Mouse (Mus musculus) heart, postnatal 0 days (tissue): ENCODE measurements around the gene Traf3. TPM values are rescaled to one million over a fixed set of nuclear protein-coding genes. Genes with fewer than 3 reads are reported as not detected.

Source experiments
- ATAC-seq: fragments of 200-750 bp; cut with Nextera tagmentation; 2 replicates; pipeline ENCODE4 v1.8.0; 2017; ENCODE audit warnings: low read depth, moderate number of reproducible peaks, moderate library complexity; ENCODE audit not compliant: insufficient read depth
- DNase-seq: peaks from one replicate; pipeline ENCODE4 v3.0.0-alpha.2; 2016; ENCODE audit warnings: low spot score
- H3K27ac ChIP-seq: fragments of 300-500 bp; sonication (generic); 2 replicates; pipeline ENCODE4 v1.5.1; 2014; ENCODE audit warnings: low read depth, mild to moderate bottlenecking
- H3K27me3 ChIP-seq: fragments of 300-500 bp; sonication (generic); 2 replicates; pipeline ENCODE4 v1.6.1; 2014; ENCODE audit warnings: low read length, mixed read lengths; ENCODE audit not compliant: control insufficient read depth, insufficient read depth
- H3K36me3 ChIP-seq: fragments of 300-500 bp; sonication (generic); replicated peaks from 2 replicates; pipeline ENCODE4 v1.6.1; 2014; ENCODE audit warnings: low read length, mixed read lengths; ENCODE audit not compliant: control insufficient read depth, insufficient read depth
- H3K4me1 ChIP-seq: fragments of 300-500 bp; sonication (generic); 2 replicates; pipeline ENCODE4 v1.6.1; 2014; ENCODE audit warnings: antibody characterized with exemption; ENCODE audit not compliant: control insufficient read depth, insufficient read depth
- H3K4me2 ChIP-seq: fragments of 300-500 bp; sonication (generic); 2 replicates; pipeline ENCODE4 v1.6.1; 2014; ENCODE audit warnings: low read depth, mild to moderate bottlenecking, low read length, moderate library complexity
- H3K4me3 ChIP-seq: fragments of 300-500 bp; sonication (generic); 2 replicates; pipeline ENCODE4 v1.5.1; 2014; ENCODE audit warnings: low read depth, low read length
- H3K9ac ChIP-seq: fragments of 300-500 bp; sonication (generic); replicated peaks from 2 replicates; pipeline ENCODE4 v1.6.1; 2014; ENCODE audit warnings: low read depth, low read length, mixed read lengths
- H3K9me3 ChIP-seq: fragments of 300-500 bp; sonication (generic); replicated peaks from 2 replicates; pipeline ENCODE4 v1.6.1; 2016; ENCODE audit warnings: low read length; ENCODE audit not compliant: control insufficient read depth
- CTCF ChIP-seq: IDR thresholded peaks from 2 replicates; pipeline ENCODE4 v1.5.1; 2016; ENCODE audit warnings: antibody characterized with exemption, control low read depth, low read depth
- EP300 ChIP-seq: IDR thresholded peaks from 2 replicates; pipeline ENCODE4 v1.6.1; 2016; ENCODE audit warnings: antibody characterized with exemption, low read depth
- WGBS: fragments of 180-500 bp; shearing (Covaris S2); extraction: QIAGEN DNeasy Blood & Tissue Kit; methylation state at CpG from one replicate; pipeline ENCODE4 v1.1.7; 2014; 5-methylcytosine and 5-hydroxymethylcytosine counted together
- polyA plus RNA-seq: library from polyadenylated mRNA; unstranded; fragments of >200 nt; fragmentation: Nextera tagmentation; extraction: Ambion mirVana; gene quantifications from 2 replicates; pipeline ENCODE4 v1.2.1, GENCODE M21; 2015
- total RNA-seq: library from RNA; depleted of rRNA; stranded (reverse); fragments of >200 nt; gene quantifications from 2 replicates; pipeline ENCODE4 v1.2.3, GENCODE M21; 2014; ENCODE audit warnings: low replicate concordance

The Traf3 gene
- total and polyA plus RNA-seq, 2 experiments from 2014 or later, result 3.2 to 7.2 TPM

GRCm38 (mm10) chr12:111143005-111143508 is 23.1 kb upstream of the Traf3 start:
- ATAC-seq, result peak; percentile 24; the same call in 1 of the 2 replicates
- no peak overlapping the region for H3K9ac ChIP-seq

DNA sequence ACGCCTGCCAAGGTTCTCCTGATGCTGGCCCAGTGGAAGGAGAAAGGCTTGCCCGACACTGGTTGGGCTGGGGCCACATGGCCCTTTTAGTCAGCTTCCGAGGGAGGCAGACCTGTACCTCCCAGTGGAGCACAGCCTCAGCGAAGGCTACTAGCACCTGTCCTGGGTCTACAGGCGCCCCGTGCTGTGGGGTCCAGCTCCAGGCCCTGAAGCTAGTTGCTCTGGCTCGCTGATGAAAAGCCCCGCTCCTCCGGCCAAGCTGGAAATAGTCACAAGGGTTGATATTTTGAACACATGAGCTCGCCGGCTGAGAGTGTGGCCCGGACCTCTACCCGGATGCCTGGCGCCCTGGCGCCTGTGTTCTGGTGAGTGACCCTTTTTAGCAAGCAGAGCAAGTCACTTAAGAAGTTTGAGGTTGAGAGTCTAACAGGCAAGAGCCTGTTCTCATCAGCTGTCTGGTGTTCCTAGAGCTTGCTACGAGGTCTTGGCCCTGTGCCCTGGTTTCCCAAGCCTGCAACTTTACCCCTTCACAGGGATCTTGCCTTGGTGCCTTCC is 22.6 kb upstream of the Traf3 start:
- ATAC-seq (peak; percentile 49), DNase-seq (peak; percentile 31)
- TF ChIP-seq EP300 (no peak), CTCF (no peak)
- H3K4me3 ChIP-seq, result no peak overlapping the region
- H3K9me3 ChIP-seq, result no peaks in the 10 kb centered on the region
- H3K27ac ChIP-seq, result peak overlapping the region; percentile 13
- H3K9ac ChIP-seq, result no peak overlapping the region
- peaks cover 19% of the 10 kb centered on the region for H3K4me1 ChIP-seq
- H3K36me3 ChIP-seq, result no peaks in the 10 kb centered on the region
- peak overlapping the region; percentile 32 for H3K4me2 ChIP-seq
- H3K27me3 ChIP-seq, result no peaks in the 10 kb centered on the region
- 20% methylated on average over 16 of the region's 16 CpGs for WGBS

More at GRCm38 (mm10) chr12:111143005-111143508, 23.1 kb upstream of the Traf3 start:
- H3K4me2 ChIP-seq, result peak overlapping the region; percentile 32
- no peak overlapping the region for H3K4me3 ChIP-seq
- 18% methylated on average over 12 of the region's 12 CpGs for WGBS
- H3K4me1 ChIP-seq, result peaks cover 19% of the 10 kb centered on the region
- TF ChIP-seq CTCF (peak; percentile 11; the same call in 1 of the 2 replicates), EP300 (no peak)
- no peaks in the 10 kb centered on the region for H3K9me3 ChIP-seq
- no peaks in the 10 kb centered on the region for H3K36me3 ChIP-seq
- no peaks in the 10 kb centered on the region for H3K27me3 ChIP-seq
- no peak overlapping the region for H3K27ac ChIP-seq
- peak; percentile 15 for DNase-seq

GRCm38 (mm10) chr12:111144598-111144997 is 21.6 kb upstream of the Traf3 start:
- peaks cover 19% of the 10 kb centered on the region for H3K4me1 ChIP-seq
- 84% methylated on average over 2 of the region's 2 CpGs for WGBS
- H3K27ac ChIP-seq, result no peak overlapping the region
- no peak overlapping the region for H3K4me2 ChIP-seq
- ATAC-seq (no peak), DNase-seq (no peak)
- no peak overlapping the region for H3K9ac ChIP-seq
- H3K27me3 ChIP-seq, result no peaks in the 10 kb centered on the region
- TF ChIP-seq EP300, result no peak
- TF ChIP-seq CTCF, result no peak
- no peak overlapping the region for H3K4me3 ChIP-seq
- no peaks in the 10 kb centered on the region for H3K36me3 ChIP-seq
- no peaks in the 10 kb centered on the region for H3K9me3 ChIP-seq

DNA sequence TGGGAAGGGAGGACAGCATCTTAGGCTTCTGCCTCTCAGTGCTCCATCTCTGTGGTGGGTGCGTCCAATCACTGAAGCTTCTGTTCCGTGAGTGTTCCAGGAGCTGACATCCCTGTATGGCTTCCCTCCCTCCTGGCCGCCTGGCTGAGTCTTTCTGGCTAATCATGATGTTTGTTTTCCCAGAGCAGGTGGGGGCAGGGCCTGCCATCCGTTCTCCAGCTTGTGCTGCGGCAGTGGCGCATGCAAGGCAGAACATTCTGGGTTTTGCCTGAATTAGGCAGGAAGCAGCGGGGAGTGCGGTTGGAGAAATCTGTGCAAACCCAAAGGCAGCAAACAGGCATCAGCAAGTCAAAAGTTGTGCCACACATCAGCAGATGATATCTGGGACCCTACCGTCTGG is 20.9 kb upstream of the Traf3 start:
- no peaks in the 10 kb centered on the region for H3K9me3 ChIP-seq
- H3K36me3 ChIP-seq, result no peaks in the 10 kb centered on the region
- no peak overlapping the region for H3K4me3 ChIP-seq
- TF ChIP-seq EP300, result no peak
- no peak for TF ChIP-seq CTCF
- no peak overlapping the region for H3K9ac ChIP-seq
- peaks cover 19% of the 10 kb centered on the region for H3K4me1 ChIP-seq
- no peak overlapping the region for H3K4me2 ChIP-seq
- no peaks in the 10 kb centered on the region for H3K27me3 ChIP-seq
- ATAC-seq, result no peak
- 60% methylated on average over 9 of the region's 9 CpGs for WGBS
- no peak overlapping the region for H3K27ac ChIP-seq
- DNase-seq, result no peak

DNA sequence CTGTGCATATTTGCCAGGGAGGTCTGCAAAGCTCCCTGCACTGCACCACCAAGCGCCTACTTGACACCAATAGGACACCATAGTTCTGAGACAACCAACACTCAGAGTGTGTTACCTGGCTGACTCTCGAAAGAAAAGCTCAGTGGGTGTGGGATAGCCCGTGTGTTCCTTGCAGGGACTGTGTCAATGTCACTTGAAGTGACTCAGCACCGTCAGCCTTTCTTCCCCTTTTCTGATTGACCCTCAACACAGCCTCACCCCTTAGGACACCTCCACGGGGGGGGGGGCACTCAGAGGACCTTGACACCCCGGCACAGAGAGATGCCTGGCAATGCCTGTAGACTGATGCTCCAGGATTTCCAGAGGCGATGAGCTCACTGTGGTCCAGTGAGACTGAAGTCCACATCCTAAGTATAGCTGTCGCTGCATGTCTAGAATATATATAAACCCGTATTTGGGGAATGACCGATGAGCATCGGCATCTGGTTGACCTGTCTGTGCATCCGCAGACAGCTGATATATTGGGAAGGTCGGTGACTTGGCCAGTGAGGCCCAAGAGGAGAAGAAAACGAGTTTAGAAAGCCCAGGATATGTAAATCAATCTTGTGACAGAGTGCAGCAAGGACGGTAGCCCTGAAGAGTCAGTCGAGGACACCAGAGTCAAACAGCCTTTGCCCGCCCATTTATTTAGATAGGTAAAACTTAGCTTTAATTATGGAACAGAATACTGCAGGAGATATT is 16.5 kb upstream of the Traf3 start:
- Histone ChIP-seq H3K27me3 (no peaks in the 10 kb centered on the region), H3K36me3 (no peaks in the 10 kb centered on the region), H3K4me2 (no peak overlapping the region), H3K4me1 (0 out of 2 replicates have a peak, but pooled peaks cover 3% of the 10 kb centered on the region), H3K4me3 (no peak overlapping the region), H3K9me3 (no peaks in the 10 kb centered on the region), H3K27ac (no peak overlapping the region), H3K9ac (no peak overlapping the region)
- 62% methylated on average over 17 of the region's 17 CpGs for WGBS
- DNase-seq, result no peak
- no peak for ATAC-seq
- no peak for TF ChIP-seq EP300
- TF ChIP-seq CTCF, result no peak
